In genomic region chr6:30047271-30048162, GRCm38 (mm10) we compare ENCODE assay signal across 8 mouse cellular contexts. TPM values are rescaled to one million over a fixed set of nuclear protein-coding genes. Genes with fewer than 3 reads are reported as not detected.
DNase-seq lines count a peak whose midpoint lies in the region; ATAC-seq lines count a peak whose summit lies in the region.

Nrf1 (plus strand) TSS chr6:30047988.

- H3K4me2 ChIP-seq in forebrain, embryonic 11.5 days (ENCODE audit: low read depth, low read length, severe bottlenecking), result peak within 1 kb of the TSS; percentile 64
- H3K4me2 ChIP-seq in heart, embryonic 15.5 days, result peak within 1 kb of the TSS; percentile 77
- H3K4me2 ChIP-seq in liver, embryonic 12.5 days, result peak within 1 kb of the TSS; percentile 85

- peak within 1 kb of the TSS; percentile 98 for H3K4me3 ChIP-seq in forebrain, embryonic 11.5 days (ENCODE audit: low read depth, low read length)
- peak within 1 kb of the TSS; percentile 95 for H3K4me3 ChIP-seq in heart, embryonic 15.5 days
- peak within 1 kb of the TSS; percentile 100 for H3K4me3 ChIP-seq in liver, embryonic 12.5 days

- peak within 1 kb of the TSS; percentile 100 for H3K27ac ChIP-seq in forebrain, embryonic 11.5 days (ENCODE audit: low read depth, low read length)
- H3K27ac ChIP-seq in heart, embryonic 15.5 days, result peak within 1 kb of the TSS; percentile 100
- H3K27ac ChIP-seq in liver, embryonic 12.5 days, result peak within 1 kb of the TSS; percentile 95

- under 1% methylated on average over 62 of the region's 78 CpGs for WGBS in forebrain, embryonic 11.5 days
- under 1% methylated on average over 69 of the region's 78 CpGs for WGBS in heart, embryonic 15.5 days
- WGBS in liver, embryonic 12.5 days (ENCODE audit: insufficient replicate concordance), result under 1% methylated on average over 64 of the region's 78 CpGs

- no peaks in the 10 kb centered on the region for H3K36me3 ChIP-seq in forebrain, embryonic 11.5 days (ENCODE audit: control insufficient read depth, insufficient read depth, low read length)
- no peaks in the 10 kb centered on the region for H3K36me3 ChIP-seq in heart, embryonic 15.5 days
- H3K36me3 ChIP-seq in liver, embryonic 12.5 days, result peaks cover 10% of the 10 kb centered on the region
- H3K36me3 ChIP-seq in splenic B cell, adult 2 months (ENCODE audit: control insufficient read depth, insufficient read depth, low read length, poor library complexity, severe bottlenecking), result no peaks in the 10 kb centered on the region

- peak; percentile 89 for DNase-seq in CD8-positive naive resting alpha-beta T cell, adult 2 months (ENCODE audit: low read depth in 2 of 2, low spot score in 2 of 2)
- DNase-seq in c-Kit-positive CD71-positive TER-119-negative erythroid progenitor cells, embryonic 14.5 days (ENCODE audit: low read depth), result peak; percentile 71
- peak; percentile 97 for DNase-seq in forebrain, embryonic 11.5 days (ENCODE audit: low spot score)
- peak; percentile 96 for DNase-seq in kidney, postnatal 14 days
- DNase-seq in naive thymus-derived CD4-positive, alpha-beta T cell, adult 2 months (ENCODE audit: low read depth), result peak; percentile 94
- DNase-seq in splenic B cell, adult 2 months (ENCODE audit: low read depth, low spot score), result peak; percentile 93

- peak; percentile 95 for ATAC-seq in forebrain, embryonic 11.5 days (replicated peaks; ENCODE audit: low FRiP score)
- ATAC-seq in heart, embryonic 15.5 days (replicated peaks; ENCODE audit: insufficient number of reproducible peaks, insufficient read depth, low FRiP score, low read depth), result peak; percentile 96
- peak; percentile 85 for ATAC-seq in liver, embryonic 12.5 days

- no peaks in the 10 kb centered on the region for H3K4me1 ChIP-seq in forebrain, embryonic 11.5 days (replicated peaks; ENCODE audit: control insufficient read depth, insufficient read depth, low read length)
- H3K4me1 ChIP-seq in heart, embryonic 15.5 days (replicated peaks), result peaks cover 14% of the 10 kb centered on the region
- H3K4me1 ChIP-seq in liver, embryonic 12.5 days, result peaks cover 46% of the 10 kb centered on the region

- peak within 1 kb of the TSS; percentile 99 for H3K9ac ChIP-seq in forebrain, embryonic 11.5 days (ENCODE audit: low read length)
- peak within 1 kb of the TSS; percentile 99 for H3K9ac ChIP-seq in heart, embryonic 15.5 days
- peak within 1 kb of the TSS; percentile 100 for H3K9ac ChIP-seq in liver, embryonic 12.5 days

- H3K9me3 ChIP-seq in forebrain, embryonic 11.5 days (ENCODE audit: control insufficient read depth, low read length), result no peaks in the 10 kb centered on the region
- H3K9me3 ChIP-seq in heart, embryonic 15.5 days (replicated peaks), result no peaks in the 10 kb centered on the region
- no peaks in the 10 kb centered on the region for H3K9me3 ChIP-seq in liver, embryonic 12.5 days (replicated peaks)

- no peaks in the 10 kb centered on the region for H3K27me3 ChIP-seq in forebrain, embryonic 11.5 days (ENCODE audit: control insufficient read depth, insufficient read depth, low read length)
- no peaks in the 10 kb centered on the region for H3K27me3 ChIP-seq in heart, embryonic 15.5 days
- H3K27me3 ChIP-seq in liver, embryonic 12.5 days (replicated peaks), result no peaks in the 10 kb centered on the region
- no peaks in the 10 kb centered on the region for H3K27me3 ChIP-seq in splenic B cell, adult 2 months (ENCODE audit: control insufficient read depth, insufficient read depth, low read length, poor library complexity, severe bottlenecking)

RNA-seq across cellular contexts. Expression of gene Nrf1, which starts in this region (rescaled TPM):
- 87.2 and 95.3 TPM in 2 replicates for polyA plus RNA-seq in forebrain, embryonic 11.5 days (2014; fragmentation: Nextera tagmentation; extraction: Ambion mirVana)
- polyA plus RNA-seq in heart, embryonic 15.5 days (2015; fragmentation: Nextera tagmentation; extraction: Ambion mirVana), result 24.2 and 32.8 TPM in 2 replicates
- polyA plus RNA-seq in liver, embryonic 12.5 days (2016; fragmentation: Nextera tagmentation; extraction: Ambion mirVana), result 55.3 and 58.1 TPM in 2 replicates

Comparison
In these comparisons a context has a peak if more than half of its experiments do, and no peak if none do; other contexts are left out.
1. Peak in every context shown above with its lines: DNase-seq, ATAC-seq, H3K4me3 ChIP-seq and H3K27ac ChIP-seq.